Mouse (Mus musculus) ES-Bruce4 (cell line): ENCODE data around the gene Cnpy1. TPM values are rescaled to one million over a fixed set of nuclear protein-coding genes. Genes with fewer than 3 reads are reported as not detected.
A peak's percentile ranks its signal among the peaks of the same experiment; 100 is the strongest.

Experiments used
- H3K27ac ChIP-seq: 2 replicates; pipeline ENCODE4 v1.5.1; 2012; ENCODE audit warnings: low read length, inconsistent platforms; ENCODE audit not compliant: insufficient read depth
- H3K27me3 ChIP-seq: 2 replicates; pipeline ENCODE4 v1.6.1; 2012; ENCODE audit warnings: mild to moderate bottlenecking, low read length, inconsistent platforms; ENCODE audit not compliant: control insufficient read depth, poor library complexity, insufficient read depth, severe bottlenecking
- H3K36me3 ChIP-seq: 2 replicates; pipeline ENCODE4 v1.6.1; 2012; ENCODE audit warnings: inconsistent platforms, mild to moderate bottlenecking, low read length, moderate library complexity; ENCODE audit not compliant: control insufficient read depth, poor library complexity, insufficient read depth, severe bottlenecking
- H3K4me1 ChIP-seq: one replicate; pipeline ENCODE4 v1.8.1; 2011; ENCODE audit warnings: low read length; ENCODE audit not compliant: control insufficient read depth, insufficient read depth
- H3K4me3 ChIP-seq: 2 replicates; pipeline ENCODE4 v1.5.1; 2011; ENCODE audit warnings: low read depth, mild to moderate bottlenecking, low read length
- H3K9ac ChIP-seq: 2 replicates; pipeline ENCODE4 v1.6.1; 2012; ENCODE audit warnings: low read depth, mild to moderate bottlenecking, inconsistent platforms; ENCODE audit not compliant: poor library complexity, severe bottlenecking
- H3K9me3 ChIP-seq: replicated peaks from 2 replicates; pipeline ENCODE4 v1.6.1; 2012; ENCODE audit warnings: mild to moderate bottlenecking, low read length, inconsistent platforms; ENCODE audit not compliant: control insufficient read depth, poor library complexity, insufficient read depth, severe bottlenecking
- CTCF ChIP-seq: IDR thresholded peaks from one replicate; pipeline ENCODE4 v1.8.1; 2011; ENCODE audit warnings: low read depth, low read length
- EP300 ChIP-seq: IDR thresholded peaks from 2 replicates; pipeline ENCODE4 v1.6.1; 2011; ENCODE audit warnings: low read depth, low read length; ENCODE audit not compliant: insufficient read depth
- POLR2A ChIP-seq: IDR thresholded peaks from one replicate; pipeline ENCODE4 v1.8.1; 2011; ENCODE audit warnings: low read length; ENCODE audit not compliant: insufficient read depth
- polyA plus RNA-seq: library from polyadenylated mRNA; stranded (reverse); fragments of >200 nt; gene quantifications from 2 replicates; pipeline ENCODE4 v1.2.4, GENCODE M21; 2011; ENCODE audit warnings: low read depth; ENCODE audit not compliant: missing spikeins, insufficient read depth, insufficient read length

The Cnpy1 gene
- polyA plus RNA-seq, 1 experiment = 48.1 TPM

GRCm38 (mm10) chr5:28219596-28219995 lies 26.0 kb downstream of the Cnpy1 start:
- H3K9me3 ChIP-seq = no peaks in the 10 kb centered on the region
- H3K27me3 ChIP-seq = no peaks in the 10 kb centered on the region
- H3K4me3 ChIP-seq = no peak overlapping the region
- no peak overlapping the region for H3K27ac ChIP-seq
- H3K36me3 ChIP-seq = no peaks in the 10 kb centered on the region
- H3K9ac ChIP-seq = no peak overlapping the region
- no peak for TF ChIP-seq EP300
- TF ChIP-seq POLR2A = no peak
- no peaks in the 10 kb centered on the region for H3K4me1 ChIP-seq

GRCm38 (mm10) chr5:28213441-28213840 lies 32.2 kb downstream of the Cnpy1 start:
- no peaks in the 10 kb centered on the region for H3K27me3 ChIP-seq
- H3K9ac ChIP-seq = no peak overlapping the region
- H3K9me3 ChIP-seq = no peaks in the 10 kb centered on the region
- TF ChIP-seq POLR2A = no peak
- TF ChIP-seq EP300 = no peak
- no peak for TF ChIP-seq CTCF
- H3K4me1 ChIP-seq = peaks cover 2% of the 10 kb centered on the region
- H3K36me3 ChIP-seq = no peaks in the 10 kb centered on the region
- no peak overlapping the region for H3K4me3 ChIP-seq
- H3K27ac ChIP-seq = no peak overlapping the region

GRCm38 (mm10) chr5:28211651-28212310 lies 33.8 kb downstream of the Cnpy1 start:
- H3K9ac ChIP-seq = no peak overlapping the region
- no peak for TF ChIP-seq POLR2A
- peak; percentile 73; the same call in 1 of the 2 replicates for TF ChIP-seq EP300
- peak overlapping the region; percentile 85 for H3K27ac ChIP-seq
- peaks cover 2% of the 10 kb centered on the region for H3K4me1 ChIP-seq
- no peaks in the 10 kb centered on the region for H3K9me3 ChIP-seq
- no peak overlapping the region for H3K4me3 ChIP-seq
- H3K27me3 ChIP-seq = no peaks in the 10 kb centered on the region
- 0 out of 2 replicates have a peak, but pooled peaks cover 3% of the 10 kb centered on the region for H3K36me3 ChIP-seq

GRCm38 (mm10) chr5:28210591-28211550 lies 34.7 kb downstream of the Cnpy1 start:
- TF ChIP-seq CTCF (no peak), EP300 (no peak), POLR2A (no peak)
- peak overlapping the region; percentile 74 for H3K9ac ChIP-seq
- peaks cover 2% of the 10 kb centered on the region for H3K4me1 ChIP-seq
- H3K9me3 ChIP-seq = no peaks in the 10 kb centered on the region
- H3K27ac ChIP-seq = peak overlapping the region; percentile 85
- no peaks in the 10 kb centered on the region for H3K27me3 ChIP-seq
- H3K36me3 ChIP-seq = peaks cover 4% of the 10 kb centered on the region; the same call in 1 of the 2 replicates
- peak overlapping the region; percentile 61 for H3K4me3 ChIP-seq

GRCm38 (mm10) chr5:28209549-28210431 lies 35.8 kb downstream of the Cnpy1 start:
- TF ChIP-seq POLR2A = no peak
- peak; percentile 97 for TF ChIP-seq EP300
- no peak for TF ChIP-seq CTCF
- no peaks in the 10 kb centered on the region for H3K27me3 ChIP-seq
- peak overlapping the region; percentile 72 for H3K4me3 ChIP-seq
- H3K9ac ChIP-seq = peak overlapping the region; percentile 74
- peaks cover 2% of the 10 kb centered on the region for H3K4me1 ChIP-seq
- H3K27ac ChIP-seq = peak overlapping the region; percentile 72
- H3K9me3 ChIP-seq = no peaks in the 10 kb centered on the region
- peaks cover 9% of the 10 kb centered on the region for H3K36me3 ChIP-seq
